8 mouse cellular contexts compared by ENCODE assay signal in genomic region chr16:84879146-84879545, GRCm38 (mm10). TPM values are rescaled to one million over a fixed set of nuclear protein-coding genes. Genes with fewer than 3 reads are reported as not detected.
DNase-seq lines count a peak whose midpoint lies in the region; TF ChIP-seq lines count a peak whose summit lies in the region.

No protein-coding gene starts in this region.

- H3K9ac ChIP-seq in ES-E14 (ENCODE audit: insufficient read depth, low read depth, low read length, poor library complexity, severe bottlenecking): no peak overlapping the region

- no peaks in the 10 kb centered on the region for H3K9me3 ChIP-seq in ES-E14 (ENCODE audit: control insufficient read depth, insufficient read depth, low read depth, low read length)

- no peak overlapping the region for H3K4me3 ChIP-seq in ES-E14 (ENCODE audit: insufficient read depth in 1 of 2, low read depth in 1 of 2, low read length in 2 of 2, poor library complexity in 1 of 2, severe bottlenecking in 1 of 2)

- no peaks in the 10 kb centered on the region for H3K36me3 ChIP-seq in ES-E14 (ENCODE audit: control insufficient read depth, insufficient read depth, low read length, poor library complexity, severe bottlenecking)

- DNase-seq in ES-E14 (ENCODE audit: low read depth, low spot score): peak; percentile 83
- peak; percentile 60 for DNase-seq in adrenal gland, adult 2 months
- DNase-seq in embryo, embryonic 10.5 days (ENCODE audit: low spot score): peak; percentile 85
- DNase-seq in gastrocnemius, postnatal 36 days: peak; percentile 27 to 35
- DNase-seq in layer of hippocampus, adult 18-20 months (ENCODE audit: low spot score in 2 of 2): peak; percentile 38 to 84
- peak; percentile 77 for DNase-seq in lung, postnatal 10 days
- peak; percentile 51 to 72 for DNase-seq in right cerebral cortex, postnatal 10 days (ENCODE audit: low spot score in 2 of 2)
- no peak for DNase-seq in yolk sac, embryonic 10.5 days (ENCODE audit: low spot score)

- in situ Hi-C loops in ES-E14 (cut with MboI; ENCODE audit: low sequenced_read_pairs in 2 of 2, unreplicated experiment in 2 of 2): no loop called here

- intact Hi-C loops in gastrocnemius, postnatal 36 days (cut with DNase I): loop anchor here (2.0 kb wide), 1 partner anchor 144 kb away; the partner anchor contains the start of gene Mrpl39

- H3K4me1 ChIP-seq in ES-E14 (ENCODE audit: control insufficient read depth in 2 of 2, insufficient read depth in 2 of 2, low read length in 2 of 2, poor library complexity in 1 of 2): no peaks in the 10 kb centered on the region

- H3K27ac ChIP-seq in ES-E14 (ENCODE audit: insufficient read depth, low read depth, low read length, poor library complexity, severe bottlenecking): no peak overlapping the region

TF ChIP-seq in ES-E14, 5 proteins besides CTCF, POLR2A, EP300 and RAD21:
- TF ChIP-seq MAFK (IDR thresholded peaks at IDR 0.05; ENCODE audit: insufficient read depth, low read depth, low read length) (no peak), ZC3H11A (IDR thresholded peaks at IDR 0.05; ENCODE audit: borderline replicate concordance, low read depth, low read length) (peak; percentile 83)

RNA-seq across cellular contexts. Expression of gene Atp5j, which starts 43.7 kb away (rescaled TPM):
- total RNA-seq in ES-E14 (2012; rRNA removed): 85.7 and 149 TPM in 2 replicates
- total RNA-seq in adrenal gland, adult 2 months (2021): 100 to 1,000 TPM; 451 to 484 TPM
- 192 and 291 TPM in 2 replicates for polyA plus RNA-seq in adrenal gland, adult 2 months (2012; rRNA removed)
- 1,000 to 10,000 TPM; 1,016 to 1,122 TPM for total RNA-seq in gastrocnemius, postnatal 36 days (2021)
- 100 to 1,000 TPM; 346 to 363 TPM for total RNA-seq in layer of hippocampus, adult 18-20 months (2021)

RNA-seq across cellular contexts. Expression of gene Gabpa, which starts 44.4 kb away (rescaled TPM):
- 92.3 and 95.5 TPM in 2 replicates for total RNA-seq in ES-E14 (2012; rRNA removed)
- 10 to 100 TPM; 44.1 to 46.1 TPM for total RNA-seq in adrenal gland, adult 2 months (2021)
- polyA plus RNA-seq in adrenal gland, adult 2 months (2012; rRNA removed): 2.6 and 2.7 TPM in 2 replicates
- total RNA-seq in gastrocnemius, postnatal 36 days (2021): 10 to 100 TPM; 17.9 to 24.4 TPM
- total RNA-seq in layer of hippocampus, adult 18-20 months (2021): 10 to 100 TPM; 26.9 to 27.1 TPM
